Mouse (Mus musculus): ENCODE measurements around the gene Orm3.

Orm3 gene

GRCm38 (mm10) chr4:63402558-63402957 lies 46.6 kb downstream of the Orm3 start:
- DNase-seq (ENCODE audit: low spot score) = no peak

GRCm38 (mm10) chr4:63403040-63403959 lies 47.3 kb downstream of the Orm3 start, which contains the start of gene Akna:
Akna (minus strand) TSS chr4:63403354.
- no peak for DNase-seq (ENCODE audit: low spot score)

- DNase-seq (ENCODE audit: low spot score) = no peak
These were observed 48.2 kb downstream of the Orm3 start for GRCm38 (mm10) chr4:63404205-63404604.

- no peak for DNase-seq (ENCODE audit: low spot score)
These were observed 49.1 kb downstream of the Orm3 start for GRCm38 (mm10) chr4:63405051-63405450.

GRCm38 (mm10) chr4:63405683-63406082 lies 49.7 kb downstream of the Orm3 start:
- no peak for DNase-seq (ENCODE audit: low spot score)

GRCm38 (mm10) chr4:63408247-63408646 lies 52.3 kb downstream of the Orm3 start:
- no peak for DNase-seq (ENCODE audit: low spot score)

- DNase-seq (ENCODE audit: low spot score) = peak; percentile 49
These were observed 52.7 kb downstream of the Orm3 start for GRCm38 (mm10) chr4:63408649-63409048.

All from c-Kit-positive CD71-positive TER-119-positive erythroid progenitor cells, embryonic 14.5 days (primary cell).